Comparison of ENCODE assay signal across 9 mouse cellular contexts in the genomic region with DNA sequence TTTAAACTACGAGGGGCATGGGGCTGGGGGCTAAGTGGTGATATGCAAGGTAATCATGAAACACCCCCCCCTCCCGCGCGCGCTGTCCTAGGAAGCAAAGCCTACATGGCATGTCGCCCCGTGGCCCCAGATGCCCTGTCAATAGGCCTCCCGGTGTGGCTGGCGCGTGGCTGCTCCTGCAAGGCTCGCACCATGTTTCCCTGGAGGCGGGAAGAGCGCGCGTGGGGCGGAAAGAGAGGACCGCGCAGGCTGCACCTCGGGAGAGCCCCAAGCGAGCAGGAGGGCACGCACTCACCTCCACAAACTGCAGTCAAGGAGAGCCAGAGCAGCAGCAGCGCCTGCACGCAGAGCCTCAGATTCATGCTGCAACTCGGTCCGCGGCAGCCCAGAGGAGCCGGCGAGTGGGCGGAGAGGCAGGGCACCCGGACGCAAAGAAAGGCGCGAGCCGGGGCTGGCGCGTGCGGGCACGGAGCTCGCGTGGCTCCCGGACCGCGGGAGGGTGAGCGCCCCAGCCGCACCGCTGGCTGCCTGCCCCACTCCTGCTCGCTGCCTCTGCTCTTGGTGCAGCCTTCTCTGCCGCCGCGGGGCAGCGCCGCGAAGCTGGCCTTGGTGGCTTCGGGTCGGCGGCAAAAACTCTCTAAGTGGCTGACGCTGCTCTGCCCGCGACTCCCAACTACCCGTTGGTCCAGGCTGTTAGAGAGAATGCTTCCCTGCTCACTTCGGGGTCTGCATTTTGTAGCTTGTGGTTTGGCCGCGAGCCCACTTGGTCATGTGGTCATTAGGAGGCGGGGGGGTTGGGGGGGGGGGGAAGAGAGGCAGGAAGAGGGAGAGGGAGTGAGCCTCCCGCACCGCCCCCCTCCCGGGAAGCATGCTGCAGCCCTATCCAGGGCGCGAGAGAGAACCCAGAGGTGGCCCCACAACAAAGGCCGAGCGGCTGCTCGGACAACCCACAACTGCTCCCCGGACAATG. TPM values are rescaled to one million over a fixed set of nuclear protein-coding genes. Genes with fewer than 3 reads are reported as not detected.
DNase-seq lines count a peak whose midpoint lies in the region; ATAC-seq lines count a peak whose summit lies in the region.
"Had no signal": no experiment of that assay in that cellular context is flagged by ENCODE, and none has a peak within 500 bp of the region (broad histone marks: within the 10 kb centered on the region; RNA-seq: fewer than 3 reads in every experiment).

A gene (minus strand): TSS at position 710 of the 970 bp plus-strand sequence.

- peak within 1 kb of the TSS; percentile 72 for H3K9ac ChIP-seq in heart, embryonic 14.5 days (ENCODE audit: low read length)

- WGBS in heart, embryonic 14.5 days = 17% methylated on average over 71 of the region's 73 CpGs

- no peaks in the 10 kb centered on the region for H3K9me3 ChIP-seq in heart, embryonic 14.5 days (ENCODE audit: control insufficient read depth, low read length)

- H3K4me2 ChIP-seq in heart, embryonic 14.5 days (ENCODE audit: low read length) = peak within 1 kb of the TSS; percentile 81

- H3K4me1 ChIP-seq in heart, embryonic 14.5 days (ENCODE audit: control insufficient read depth in 2 of 2, insufficient read depth in 2 of 2, low read length in 2 of 2) = peaks cover 0 to 2% of the 10 kb centered on the region in 2 experiments; a peak in 1 of 4 replicates

- DNase-seq in 416B (ENCODE audit: low read depth) = peak; percentile 67
- peak; percentile 9 for DNase-seq in T-cell, adult 2 months (ENCODE audit: low spot score)
- peak; percentile 50 for DNase-seq in embryo, embryonic 11 days
- DNase-seq in kidney, postnatal 14 days = peak; percentile 57
- DNase-seq in lung, adult 18-20 months = peak; percentile 6 to 15
- peak; percentile 34 for DNase-seq in ovary, postnatal 14 days (ENCODE audit: low spot score)

- peak; percentile 59 for ATAC-seq in heart, embryonic 14.5 days (ENCODE audit: insufficient number of reproducible peaks, insufficient read depth, low FRiP score, low read depth)
- no peak for ATAC-seq in erythroid progenitor cell, adult 5-6 weeks (replicated peaks; ENCODE audit: low FRiP score, poor library complexity, severe bottlenecking)

- H3K27me3 ChIP-seq in heart, embryonic 14.5 days (ENCODE audit: control insufficient read depth, insufficient read depth, low read length) = peaks cover 22% of the 10 kb centered on the region

- peak within 1 kb of the TSS; percentile 52 to 69 for H3K4me3 ChIP-seq in heart, embryonic 14.5 days (ENCODE audit: control insufficient read depth in 1 of 2, insufficient read depth in 1 of 2, low read depth in 1 of 2, low read length in 2 of 2)
- H3K4me3 ChIP-seq: erythroblast, embryonic 14.5 days had no signal

- no peaks in the 10 kb centered on the region for H3K36me3 ChIP-seq in heart, embryonic 14.5 days (ENCODE audit: control insufficient read depth, insufficient read depth, low read length)

- no peak within 1 kb of the TSS for H3K27ac ChIP-seq in heart, embryonic 14.5 days (replicated peaks in 1 of 2; ENCODE audit: control insufficient read depth in 1 of 2, insufficient read depth in 1 of 2, low read depth in 2 of 2, low read length in 2 of 2)

RNA-seq across cellular contexts. Expression of the gene that starts here (rescaled TPM):
- polyA plus RNA-seq in heart, embryonic 14.5 days (2014; fragmentation: Nextera tagmentation; extraction: Ambion mirVana) = 4.7 and 5.5 TPM in 2 replicates
- not detected in 2 replicates for total RNA-seq in erythroid progenitor cell, adult 5-6 weeks (2015; ENCODE audit: low replicate concordance)
- not detected in 2 replicates for total RNA-seq in erythroid progenitor cell, adult 5-6 weeks (2017; ENCODE audit: low replicate concordance)
- polyA plus RNA-seq: erythroblast, embryonic 14.5 days had no signal

Comparison
In these comparisons a context has a peak if more than half of its experiments do, and no peak if none do; other contexts are left out.
1. DNase-seq: peak in every context shown above with its lines; median percentile 67 in 416B; 57 in kidney, postnatal 14 days; 50 in embryo, embryonic 11 days; 34 in ovary, postnatal 14 days; 10 in lung, adult 18-20 months; 9 in T-cell, adult 2 months.